Mouse (Mus musculus) CD4-positive naive resting alpha-beta T cell, adult 76 days (primary cell): ENCODE data around the gene Nme1. TPM values are rescaled to one million over a fixed set of nuclear protein-coding genes. Genes with fewer than 3 reads are reported as not detected.

Source experiments
- total RNA-seq: library from RNA; stranded (reverse); gene quantifications from one replicate; pipeline ENCODE4 v1.2.4, GENCODE M21; 2023

Nme1 gene
- total RNA-seq, result 30.1 TPM

GRCm38 (mm10) chr11:93968005-93968847 is at the start of gene Nme1, which contains the start of gene Gm20390:
Gene Nme1 (minus strand): TSS chr11:93968521.
Gene Gm20390 (minus strand): TSS chr11:93968293.

DNA sequence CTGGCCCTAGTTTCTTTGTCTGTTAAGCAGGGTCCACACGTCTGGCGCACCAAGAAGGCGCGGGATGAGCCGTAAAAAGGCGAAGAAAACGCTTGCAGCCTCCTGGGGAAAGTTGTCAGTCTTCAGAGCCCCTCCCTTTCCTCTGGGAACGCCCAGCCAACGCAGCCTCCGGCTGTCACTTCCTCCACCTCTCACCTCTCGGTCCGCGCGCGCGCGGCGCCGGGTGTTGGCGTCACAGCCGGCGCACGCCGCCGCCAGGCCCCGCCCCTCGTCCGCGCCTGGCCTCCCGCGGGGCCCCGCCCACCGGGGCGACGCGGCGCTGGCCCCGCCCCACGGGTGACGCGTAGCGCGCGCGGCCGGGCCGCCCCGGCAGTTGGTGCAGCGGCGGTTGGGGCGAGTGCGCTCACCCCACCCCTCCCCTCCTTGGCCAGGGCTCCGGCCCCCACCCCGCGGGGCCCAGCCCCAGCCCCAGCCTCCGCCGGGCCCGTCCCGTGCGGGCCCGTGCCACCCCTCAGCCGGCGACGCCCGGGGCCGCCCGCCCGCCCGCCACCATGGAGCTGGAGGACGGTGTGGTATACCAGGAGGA is 27.5 kb upstream of the Nme1 start, which contains the start of gene Spag9:
Gene Spag9, plus strand, starts transcription at position 372 of the 586 bp plus-strand sequence.

DNA sequence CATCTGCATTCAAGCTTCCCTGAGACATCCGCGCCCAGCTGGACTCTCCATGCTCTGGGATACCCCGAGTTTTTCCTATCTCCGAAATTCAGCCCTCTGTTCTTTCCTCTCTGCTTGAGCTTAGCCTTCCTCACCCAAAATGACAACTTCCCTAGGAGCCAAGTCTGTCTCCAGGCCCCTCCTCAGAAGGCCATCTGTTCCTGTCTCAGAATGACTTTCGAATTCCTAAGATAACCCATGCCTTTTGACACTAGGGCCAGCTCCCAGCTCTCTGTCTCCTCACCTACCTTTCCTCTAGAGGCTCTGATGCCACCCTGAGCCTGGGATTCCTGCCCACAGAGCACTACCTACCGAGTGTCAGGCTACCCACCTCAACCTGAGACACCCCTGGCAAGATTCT is 12.2 kb downstream of the Nme1 start, which contains the start of gene Nme2:
Gene Nme2, minus strand, starts transcription at position 101 of the 400 bp plus-strand sequence.

Other genes with a start within 250 kb of the Nme1 start
- gene Utp18, start 82.8 kb downstream of the Nme1 start, total RNA-seq, result 69.7 TPM
- 70.0 TPM for gene Mbtd1, start 82.7 kb downstream of the Nme1 start, total RNA-seq
- 189 TPM for gene Nme2, start 12.3 kb downstream of the Nme1 start, total RNA-seq
- gene Gm20390, start 228 bp downstream of the Nme1 start, total RNA-seq, result 60.5 TPM
- gene Spag9, start 27.6 kb upstream of the Nme1 start, total RNA-seq, result 93.6 TPM
- 96.1 TPM for gene Tob1, start 242.9 kb upstream of the Nme1 start, total RNA-seq